Mouse (Mus musculus): Measurements from ENCODE around the gene D130052B06Rik. TPM values are rescaled to one million over a fixed set of nuclear protein-coding genes. Genes with fewer than 3 reads are reported as not detected.

D130052B06Rik gene
- polyA plus RNA-seq, 1 experiment from 2014 or later = 0.16 TPM

- WGBS = 50% methylated on average over 10 of the region's 10 CpGs
- Histone ChIP-seq H3K36me3 (no peaks in the 10 kb centered on the region), H3K9me3 (no peaks in the 10 kb centered on the region), H3K4me3 (no peak overlapping the region), H3K27me3 (no peaks in the 10 kb centered on the region; the same call in 1 of the 2 replicates), H3K27ac (peak overlapping the region; percentile 79), H3K4me2 (no peak overlapping the region), H3K4me1 (replicated peaks) (peaks cover 34% of the 10 kb centered on the region), H3K9ac (no peak overlapping the region)
- peak; percentile 80 for ATAC-seq (ENCODE audit: low FRiP score)
Observed at GRCm38 (mm10) chr11:33670105-33670965, 71.2 kb downstream of the D130052B06Rik start.

Other genes with a start within 250 kb of the D130052B06Rik start
- gene Ranbp17, start 85.6 kb upstream of the D130052B06Rik start, polyA plus RNA-seq (2015; fragmentation: Nextera tagmentation; extraction: Ambion mirVana) = 7.8 and 8.9 TPM in 2 replicates
- not detected in 2 replicates for gene Gabrp, start 20.3 kb upstream of the D130052B06Rik start, polyA plus RNA-seq (2015; fragmentation: Nextera tagmentation; extraction: Ambion mirVana)

All from hindbrain, embryonic 13.5 days (tissue).